Mouse (Mus musculus) layer of hippocampus, adult 9-11 months (tissue): ENCODE results near the gene Zfp747.
A peak's percentile ranks its signal among the peaks of the same experiment; 100 is the strongest.
"Not testable (repeated sequence)": the region's sequence is repeated elsewhere in the genome, so short reads cannot be mapped to it uniquely, and the experiment has no call there.

ENCODE experiments used
- DNase-seq: peaks from one replicate; pipeline ENCODE4 v3.0.0; 2022

Zfp747 gene

GRCm38 (mm10) chr7:127375271-127376245 is at the start of gene Zfp747:
Gene Zfp747 (minus strand): TSS chr7:127376050.
- peak; percentile 96 for DNase-seq

GRCm38 (mm10) chr7:127425291-127425690 is 49.4 kb upstream of the Zfp747 start:
- DNase-seq, result no peak

GRCm38 (mm10) chr7:127422247-127422646 is 46.4 kb upstream of the Zfp747 start:
- DNase-seq, result peak; percentile 43

GRCm38 (mm10) chr7:127421388-127422191 is 45.7 kb upstream of the Zfp747 start, which contains the start of gene Zfp688:
Gene Zfp688 (minus strand): TSS chr7:127422068.
- DNase-seq, result peak; percentile 90

- no peak for DNase-seq
Observed at GRCm38 (mm10) chr7:127411418-127411817, 35.6 kb upstream of the Zfp747 start.

- peak; percentile 89 for DNase-seq
Observed at GRCm38 (mm10) chr7:127406002-127406987, 30.4 kb upstream of the Zfp747 start, which contains the start of gene Zfp764. Gene Zfp764 (minus strand): TSS chr7:127406822.

GRCm38 (mm10) chr7:127404101-127404500 is 28.3 kb upstream of the Zfp747 start:
- DNase-seq, result not testable (repeated sequence)

GRCm38 (mm10) chr7:127402980-127403379 is 27.1 kb upstream of the Zfp747 start:
- DNase-seq, result no peak

GRCm38 (mm10) chr7:127400355-127400754 is 24.5 kb upstream of the Zfp747 start:
- no peak for DNase-seq

- DNase-seq, result no peak
Observed at GRCm38 (mm10) chr7:127393944-127394333, 18.1 kb upstream of the Zfp747 start.

- DNase-seq, result peak; percentile 98
Observed at GRCm38 (mm10) chr7:127393157-127393943, 17.5 kb upstream of the Zfp747 start, which contains the start of gene E430018J23Rik. Gene E430018J23Rik (minus strand): TSS chr7:127393629.

GRCm38 (mm10) chr7:127392251-127392824 is 16.5 kb upstream of the Zfp747 start:
- DNase-seq, result no peak

- no peak for DNase-seq
Observed at GRCm38 (mm10) chr7:127391538-127391937, 15.7 kb upstream of the Zfp747 start.

- DNase-seq, result no peak
Observed at GRCm38 (mm10) chr7:127390306-127390705, 14.5 kb upstream of the Zfp747 start.

GRCm38 (mm10) chr7:127388201-127388600 is 12.4 kb upstream of the Zfp747 start:
- not testable (repeated sequence) for DNase-seq

- peak; percentile 95 for DNase-seq
Observed at GRCm38 (mm10) chr7:127386641-127387392, 11.0 kb upstream of the Zfp747 start, which contains the start of gene 9130019O22Rik. Gene 9130019O22Rik (minus strand): TSS chr7:127387166.

- not testable (repeated sequence) for DNase-seq
Observed at GRCm38 (mm10) chr7:127385560-127385959, 9.7 kb upstream of the Zfp747 start.

GRCm38 (mm10) chr7:127378310-127378921 is 2.6 kb upstream of the Zfp747 start:
- no peak for DNase-seq

- not testable (repeated sequence) for DNase-seq
Observed at GRCm38 (mm10) chr7:127371870-127372269, 4.0 kb downstream of the Zfp747 start.
